Mouse (Mus musculus): ENCODE measurements at regions not wholly inside any gene's neighbourhood (a gene's known extent, or its start where the extent isn't known, plus 50 kb on each side); places are given as distances from the start of the nearest gene placed in this dataset.

GRCm38 (mm10) chr16:30784261-30784660, 184.7 kb downstream of the Fam43a start:
- no peaks in the 10 kb centered on the region for H3K27me3 ChIP-seq (replicated peaks; ENCODE audit: control insufficient read depth, insufficient read depth, low read length)
- no peak for ATAC-seq

GRCm38 (mm10) chr16:30784949-30785348, 185.4 kb downstream of the Fam43a start:
- H3K27ac ChIP-seq (ENCODE audit: low read depth, low read length): no peak overlapping the region
- no peaks in the 10 kb centered on the region for H3K27me3 ChIP-seq (replicated peaks; ENCODE audit: control insufficient read depth, insufficient read depth, low read length)

More at GRCm38 (mm10) chr16:30784261-30784660, 184.7 kb downstream of the Fam43a start:
- H3K36me3 ChIP-seq (ENCODE audit: control insufficient read depth, insufficient read depth, low read length): no peaks in the 10 kb centered on the region
- no peaks in the 10 kb centered on the region for H3K9me3 ChIP-seq (replicated peaks; ENCODE audit: control insufficient read depth, low read length)
- H3K27ac ChIP-seq (ENCODE audit: low read depth, low read length): no peak overlapping the region
- H3K4me2 ChIP-seq (ENCODE audit: low read length): no peak overlapping the region
- no peak overlapping the region for H3K9ac ChIP-seq (ENCODE audit: low read length)
- no peak overlapping the region for H3K4me3 ChIP-seq (ENCODE audit: low read depth, low read length)
- H3K4me1 ChIP-seq (ENCODE audit: control insufficient read depth, insufficient read depth, low read length): no peaks in the 10 kb centered on the region
- WGBS: 91% methylated on average over 5 of the region's 5 CpGs
- DNase-seq (ENCODE audit: low spot score): no peak

GRCm38 (mm10) chr16:30786060-30786459, 186.5 kb downstream of the Fam43a start:
- no peak overlapping the region for H3K27ac ChIP-seq (ENCODE audit: low read depth, low read length)
- peaks cover 8% of the 10 kb centered on the region; the same call in 1 of the 2 replicates for H3K4me1 ChIP-seq (ENCODE audit: control insufficient read depth, insufficient read depth, low read length)
- no peak for ATAC-seq
- H3K36me3 ChIP-seq (ENCODE audit: control insufficient read depth, insufficient read depth, low read length): no peaks in the 10 kb centered on the region
- no peak overlapping the region for H3K4me3 ChIP-seq (ENCODE audit: low read depth, low read length)
- WGBS: 91% methylated on average over 3 of the region's 3 CpGs
- H3K4me2 ChIP-seq (ENCODE audit: low read length): no peak overlapping the region
- no peak for DNase-seq (ENCODE audit: low spot score)
- H3K9ac ChIP-seq (ENCODE audit: low read length): no peak overlapping the region
- H3K9me3 ChIP-seq (replicated peaks; ENCODE audit: control insufficient read depth, low read length): no peaks in the 10 kb centered on the region
- H3K27me3 ChIP-seq (replicated peaks; ENCODE audit: control insufficient read depth, insufficient read depth, low read length): no peaks in the 10 kb centered on the region

More at GRCm38 (mm10) chr16:30784949-30785348, 185.4 kb downstream of the Fam43a start:
- no peaks in the 10 kb centered on the region for H3K9me3 ChIP-seq (replicated peaks; ENCODE audit: control insufficient read depth, low read length)
- ATAC-seq: no peak
- H3K4me3 ChIP-seq (ENCODE audit: low read depth, low read length): no peak overlapping the region
- no peak overlapping the region for H3K4me2 ChIP-seq (ENCODE audit: low read length)
- H3K4me1 ChIP-seq (ENCODE audit: control insufficient read depth, insufficient read depth, low read length): no peaks in the 10 kb centered on the region
- WGBS: 97% methylated on average over 1 of the region's 1 CpGs
- H3K9ac ChIP-seq (ENCODE audit: low read length): no peak overlapping the region
- H3K36me3 ChIP-seq (ENCODE audit: control insufficient read depth, insufficient read depth, low read length): no peaks in the 10 kb centered on the region
- DNase-seq (ENCODE audit: low spot score): no peak

- Histone ChIP-seq H3K4me1 (ENCODE audit: control insufficient read depth, insufficient read depth, low read length) (peaks cover 12% of the 10 kb centered on the region; the same call in 1 of the 2 replicates), H3K4me3 (ENCODE audit: low read depth, low read length) (no peak overlapping the region), H3K4me2 (ENCODE audit: low read length) (no peak overlapping the region), H3K9ac (ENCODE audit: low read length) (no peak overlapping the region), H3K27ac (ENCODE audit: low read depth, low read length) (no peak overlapping the region), H3K9me3 (replicated peaks; ENCODE audit: control insufficient read depth, low read length) (no peaks in the 10 kb centered on the region), H3K36me3 (ENCODE audit: control insufficient read depth, insufficient read depth, low read length) (no peaks in the 10 kb centered on the region), H3K27me3 (replicated peaks; ENCODE audit: control insufficient read depth, insufficient read depth, low read length) (no peaks in the 10 kb centered on the region)
- DNase-seq (ENCODE audit: low spot score) (no peak), ATAC-seq (no peak)
- 96% methylated on average over 1 of the region's 1 CpGs for WGBS
Observed at GRCm38 (mm10) chr16:30787351-30787750, 187.8 kb downstream of the Fam43a start.

DNA sequence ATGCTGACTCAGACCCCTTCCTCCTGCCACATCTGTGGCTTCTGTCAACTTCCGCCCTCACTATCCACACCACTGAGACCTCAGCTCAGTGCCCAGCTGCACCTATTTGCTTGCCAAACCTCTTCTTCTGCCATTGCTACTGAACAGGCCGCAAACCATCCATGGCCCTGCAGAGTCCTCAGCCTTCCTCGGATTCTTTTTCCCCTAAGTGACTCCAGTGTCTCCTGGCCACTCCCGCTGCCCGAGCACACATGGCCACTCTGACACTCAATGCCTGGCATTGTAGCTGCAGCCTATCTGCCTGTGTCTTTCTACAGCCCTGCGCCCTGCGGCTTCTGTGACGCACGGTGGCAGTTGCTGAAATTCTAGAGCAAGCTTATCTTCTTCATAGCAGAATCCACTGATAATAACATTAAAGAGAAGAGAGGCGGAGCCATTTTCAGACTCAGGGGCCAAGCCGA, 188.8 kb downstream of the Fam43a start:
- H3K36me3 ChIP-seq (ENCODE audit: control insufficient read depth, insufficient read depth, low read length): no peaks in the 10 kb centered on the region
- no peak overlapping the region for H3K9ac ChIP-seq (ENCODE audit: low read length)
- no peaks in the 10 kb centered on the region for H3K9me3 ChIP-seq (replicated peaks; ENCODE audit: control insufficient read depth, low read length)
- peaks cover 13% of the 10 kb centered on the region for H3K4me1 ChIP-seq (ENCODE audit: control insufficient read depth, insufficient read depth, low read length)
- ATAC-seq (no peak), DNase-seq (ENCODE audit: low spot score) (no peak)
- no peak overlapping the region for H3K4me2 ChIP-seq (ENCODE audit: low read length)
- H3K4me3 ChIP-seq (ENCODE audit: low read depth, low read length): no peak overlapping the region
- 89% methylated on average over 11 of the region's 11 CpGs for WGBS
- H3K27me3 ChIP-seq (replicated peaks; ENCODE audit: control insufficient read depth, insufficient read depth, low read length): no peaks in the 10 kb centered on the region
- H3K27ac ChIP-seq (ENCODE audit: low read depth, low read length): no peak overlapping the region

DNA sequence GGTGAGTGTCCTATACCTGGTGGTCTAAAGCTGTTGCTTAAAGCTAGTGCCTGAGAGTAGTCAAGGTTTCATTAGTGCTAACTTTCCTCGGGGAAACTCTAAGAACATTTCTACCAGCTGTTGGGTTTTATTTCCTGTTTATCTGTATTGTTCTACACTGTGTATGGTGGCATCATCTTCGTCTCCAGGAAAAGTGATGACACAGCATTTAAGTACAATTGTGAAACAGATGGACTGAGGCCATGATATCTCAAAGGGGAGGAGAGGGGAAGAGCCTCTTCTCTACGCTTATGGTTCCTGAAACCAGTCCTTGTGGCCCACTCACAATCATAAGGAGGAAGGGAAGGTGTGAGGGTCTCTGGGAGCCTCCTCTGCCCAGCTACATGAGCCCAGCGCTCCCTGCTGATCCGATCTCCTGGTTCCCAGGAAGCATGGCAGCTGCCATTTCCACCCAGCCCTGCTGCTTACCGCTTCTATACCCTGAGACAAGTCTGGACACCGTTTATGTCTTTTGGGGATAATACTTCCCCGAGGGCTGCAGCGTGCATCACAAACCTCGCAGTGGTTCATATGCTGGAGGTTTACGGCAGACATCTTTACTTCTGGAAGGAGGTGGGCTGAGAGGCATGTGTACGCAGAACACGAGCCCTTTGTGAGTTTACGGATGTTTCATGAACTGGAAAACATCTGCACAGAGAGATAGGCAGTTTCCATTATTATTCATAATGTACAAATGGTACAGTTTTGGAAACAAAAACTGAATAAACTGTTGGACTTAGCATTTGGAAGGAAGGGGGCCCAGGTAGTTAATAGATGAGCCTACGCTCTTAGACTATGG, 189.6 kb downstream of the Fam43a start:
- Histone ChIP-seq H3K9me3 (replicated peaks; ENCODE audit: control insufficient read depth, low read length) (no peaks in the 10 kb centered on the region), H3K27me3 (replicated peaks; ENCODE audit: control insufficient read depth, insufficient read depth, low read length) (no peaks in the 10 kb centered on the region), H3K4me2 (ENCODE audit: low read length) (no peak overlapping the region), H3K36me3 (ENCODE audit: control insufficient read depth, insufficient read depth, low read length) (no peaks in the 10 kb centered on the region), H3K27ac (ENCODE audit: low read depth, low read length) (no peak overlapping the region), H3K9ac (ENCODE audit: low read length) (no peak overlapping the region), H3K4me3 (ENCODE audit: low read depth, low read length) (no peak overlapping the region), H3K4me1 (ENCODE audit: control insufficient read depth, insufficient read depth, low read length) (peaks cover 17% of the 10 kb centered on the region)
- ATAC-seq (no peak), DNase-seq (ENCODE audit: low spot score) (no peak)
- 89% methylated on average over 15 of the region's 15 CpGs for WGBS

DNA sequence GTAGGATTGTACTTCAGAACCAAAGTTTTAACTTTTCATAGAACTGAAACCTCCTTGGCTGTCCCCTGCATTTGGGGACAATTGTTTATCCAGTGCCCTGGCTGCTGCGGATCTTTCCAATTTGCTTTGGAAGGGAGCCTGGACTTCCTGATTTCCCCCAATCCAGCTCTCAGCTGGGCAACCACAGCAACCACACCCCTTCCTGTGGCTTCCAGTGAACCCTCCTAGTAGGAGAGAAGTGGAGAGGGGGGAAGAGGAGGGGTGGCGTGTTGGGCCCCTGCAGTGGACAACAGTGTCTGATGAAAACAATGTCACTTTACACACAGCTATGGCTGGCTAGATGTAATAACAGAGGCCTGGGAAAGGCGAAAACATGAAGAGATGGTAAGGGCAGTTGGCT, 190.5 kb downstream of the Fam43a start:
- Histone ChIP-seq H3K4me2 (ENCODE audit: low read length) (no peak overlapping the region), H3K9ac (ENCODE audit: low read length) (no peak overlapping the region), H3K36me3 (ENCODE audit: control insufficient read depth, insufficient read depth, low read length) (no peaks in the 10 kb centered on the region), H3K4me3 (ENCODE audit: low read depth, low read length) (no peak overlapping the region), H3K27me3 (replicated peaks; ENCODE audit: control insufficient read depth, insufficient read depth, low read length) (no peaks in the 10 kb centered on the region), H3K9me3 (replicated peaks; ENCODE audit: control insufficient read depth, low read length) (no peaks in the 10 kb centered on the region), H3K27ac (ENCODE audit: low read depth, low read length) (no peak overlapping the region), H3K4me1 (ENCODE audit: control insufficient read depth, insufficient read depth, low read length) (peaks cover 17% of the 10 kb centered on the region)
- DNase-seq (ENCODE audit: low spot score) (no peak), ATAC-seq (no peak)
- WGBS: 38% methylated on average over 3 of the region's 3 CpGs

DNA sequence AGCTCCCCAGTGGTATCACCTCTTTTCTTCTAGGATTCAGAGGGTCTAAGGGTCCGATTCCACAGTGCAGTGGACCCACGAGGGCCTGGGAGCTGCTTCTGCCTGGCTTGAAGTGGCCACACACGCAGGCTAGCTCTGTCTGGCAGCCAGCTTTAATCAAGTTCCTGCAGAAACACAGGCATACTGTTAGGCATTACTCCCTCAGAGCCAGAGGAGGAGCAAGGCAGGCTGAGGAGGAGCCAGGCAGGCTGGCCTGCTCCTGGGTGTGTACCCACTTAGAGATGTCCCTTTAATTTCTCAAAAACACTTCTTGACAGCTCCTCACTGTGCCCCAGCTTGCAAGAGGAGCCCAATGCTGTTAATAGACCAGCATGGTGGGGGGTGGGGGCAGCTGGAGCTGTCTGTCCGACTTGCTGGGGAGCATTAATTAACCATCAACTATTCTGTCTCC, 191.1 kb downstream of the Fam43a start:
- peak; percentile 42 for DNase-seq (ENCODE audit: low spot score)
- no peaks in the 10 kb centered on the region for H3K36me3 ChIP-seq (ENCODE audit: control insufficient read depth, insufficient read depth, low read length)
- no peaks in the 10 kb centered on the region for H3K27me3 ChIP-seq (replicated peaks; ENCODE audit: control insufficient read depth, insufficient read depth, low read length)
- no peak overlapping the region for H3K4me2 ChIP-seq (ENCODE audit: low read length)
- H3K9ac ChIP-seq (ENCODE audit: low read length): no peak overlapping the region
- peaks cover 17% of the 10 kb centered on the region for H3K4me1 ChIP-seq (ENCODE audit: control insufficient read depth, insufficient read depth, low read length)
- no peaks in the 10 kb centered on the region for H3K9me3 ChIP-seq (replicated peaks; ENCODE audit: control insufficient read depth, low read length)
- peak overlapping the region; percentile 21; the same call in 1 of the 2 replicates for H3K27ac ChIP-seq (ENCODE audit: low read depth, low read length)
- WGBS: 28% methylated on average over 4 of the region's 4 CpGs
- H3K4me3 ChIP-seq (ENCODE audit: low read depth, low read length): no peak overlapping the region
- ATAC-seq: peak; percentile 61
